Mouse (Mus musculus) left cerebral cortex, postnatal 36 days (tissue): ENCODE measurements around the gene Nkain2. TPM values are rescaled to one million over a fixed set of nuclear protein-coding genes. Genes with fewer than 3 reads are reported as not detected.

ENCODE experiments used
- DNase-seq, 2 experiments: peaks; one replicate each; pipeline ENCODE4 v3.0.0; 2021 to 2022; ENCODE audit warnings: low spot score in 2 of 2, mixed read lengths in 1 of 2
- intact Hi-C: fragments of 180-260 bp; cut with DNase I; formaldehyde crosslinking; loops from one replicate; pipeline ENCODE4 v1.15.1; 2025
- total RNA-seq, 2 experiments: library from RNA; stranded (reverse); gene quantifications; 2 replicates each; pipeline ENCODE4 v1.2.3; 2021

Nkain2 gene
- total RNA-seq, 2 experiments from 2014 or later, result 29.2 to 30.4 TPM

- intact Hi-C loops, result no loop called here
Measured at GRCm38 (mm10) chr10:32602798-32603197, 287.5 kb downstream of the Nkain2 start.

GRCm38 (mm10) chr10:32594998-32595397 is 295.3 kb downstream of the Nkain2 start:
- no peak for DNase-seq
- intact Hi-C loops, result no loop called here

More at GRCm38 (mm10) chr10:32602798-32603197, 287.5 kb downstream of the Nkain2 start:
- DNase-seq, result no peak

- DNase-seq, result no peak
- intact Hi-C loops, result no loop called here
Measured at GRCm38 (mm10) chr10:32577276-32577580, 313.0 kb downstream of the Nkain2 start.

GRCm38 (mm10) chr10:32576559-32577275 is 313.5 kb downstream of the Nkain2 start:
- intact Hi-C loops, result no loop called here
- no peak for DNase-seq

- intact Hi-C loops, result no loop called here
- no peak for DNase-seq
Measured at GRCm38 (mm10) chr10:32557673-32558072, 332.6 kb downstream of the Nkain2 start.

GRCm38 (mm10) chr10:32536057-32536456 is 354.2 kb downstream of the Nkain2 start:
- intact Hi-C loops, result no loop called here

GRCm38 (mm10) chr10:32510821-32511220 is 379.4 kb downstream of the Nkain2 start:
- intact Hi-C loops, result no loop called here
- DNase-seq, result no peak

More at GRCm38 (mm10) chr10:32536057-32536456, 354.2 kb downstream of the Nkain2 start:
- DNase-seq, result no peak

- intact Hi-C loops, result no loop called here
- DNase-seq, result no peak
Measured at GRCm38 (mm10) chr10:32494591-32495182, 395.6 kb downstream of the Nkain2 start.

- intact Hi-C loops, result no loop called here
- DNase-seq, result no peak
Measured at GRCm38 (mm10) chr10:32493600-32493999, 396.7 kb downstream of the Nkain2 start.

- DNase-seq, result no peak
- intact Hi-C loops, result no loop called here
Measured at GRCm38 (mm10) chr10:32462726-32463125, 427.5 kb downstream of the Nkain2 start.

- intact Hi-C loops, result no loop called here
- no peak for DNase-seq
Measured at GRCm38 (mm10) chr10:32439932-32440519, 450.2 kb downstream of the Nkain2 start.

- intact Hi-C loops, result no loop called here
Measured at GRCm38 (mm10) chr10:32414228-32414627, 476.0 kb downstream of the Nkain2 start.

GRCm38 (mm10) chr10:32411331-32411730 is 478.9 kb downstream of the Nkain2 start:
- intact Hi-C loops, result no loop called here
- no peak for DNase-seq

More at GRCm38 (mm10) chr10:32414228-32414627, 476.0 kb downstream of the Nkain2 start:
- no peak for DNase-seq

GRCm38 (mm10) chr10:32400961-32401360 is 489.3 kb downstream of the Nkain2 start:
- intact Hi-C loops, result no loop called here
- no peak for DNase-seq

GRCm38 (mm10) chr10:32393859-32394521 is 496.3 kb downstream of the Nkain2 start:
- DNase-seq, result no peak
- intact Hi-C loops, result no loop called here

- intact Hi-C loops, result no loop called here
- DNase-seq, result no peak
Measured at GRCm38 (mm10) chr10:32393326-32393725, 496.9 kb downstream of the Nkain2 start.

- DNase-seq, result no peak
- intact Hi-C loops, result no loop called here
Measured at GRCm38 (mm10) chr10:32312754-32313153, 577.5 kb downstream of the Nkain2 start.

- no peak for DNase-seq
- intact Hi-C loops, result no loop called here
Measured at GRCm38 (mm10) chr10:32301024-32301597, 589.2 kb downstream of the Nkain2 start.

- no peak for DNase-seq
- intact Hi-C loops, result no loop called here
Measured at GRCm38 (mm10) chr10:32290487-32290886, 599.8 kb downstream of the Nkain2 start.

- DNase-seq, result no peak
- intact Hi-C loops, result no loop called here
Measured at GRCm38 (mm10) chr10:32283690-32284089, 606.6 kb downstream of the Nkain2 start.
